Mouse (Mus musculus) erythroid progenitor cell, adult 5-6 weeks (primary cell): ENCODE results near the gene Hs3st4. TPM values are rescaled to one million over a fixed set of nuclear protein-coding genes. Genes with fewer than 3 reads are reported as not detected.

ENCODE experiments used
- ATAC-seq: replicated peaks from 2 replicates; pipeline ENCODE4 v1.8.0; 2016; ENCODE audit warnings: moderate number of reproducible peaks, mild to moderate bottlenecking, moderate TSS enrichment, inconsistent platforms; ENCODE audit not compliant: poor library complexity, low FRiP score, severe bottlenecking
- total RNA-seq, 2 experiments: library from RNA; stranded (forward) in 1 of 2; stranded (reverse) in 1 of 2; fragments of 150-400 nt in 1 of 2; fragments of 186-747, 209-891 nt in 1 of 2; gene quantifications; 2 replicates each; pipeline versions ENCODE4 v1.2.3 to v1.2.4; 2015 to 2017; ENCODE audit warnings: low replicate concordance in 2 of 2

The Hs3st4 gene
- total RNA-seq, 2 experiments from 2014 or later = not detected

DNA sequence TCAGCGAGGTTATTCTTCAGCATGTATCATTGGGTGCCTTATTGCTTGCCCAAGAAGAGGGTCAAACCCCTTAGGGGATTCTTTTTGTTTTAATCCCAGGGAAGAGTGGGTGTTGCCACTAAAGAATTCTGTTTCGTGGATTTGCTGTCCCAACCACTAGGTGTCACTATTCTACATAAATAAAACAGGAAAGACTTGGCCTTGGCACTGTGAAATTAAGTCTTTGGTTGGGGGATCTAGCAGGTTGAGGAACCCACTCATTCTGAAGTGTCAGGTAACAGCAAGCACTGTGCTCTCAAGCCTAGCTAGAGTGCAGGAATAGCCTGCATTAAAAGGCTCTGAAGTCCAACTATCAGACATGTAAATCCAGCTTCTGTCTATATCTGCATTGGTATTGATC is 146.3 kb downstream of the Hs3st4 start:
- no peak for ATAC-seq

DNA sequence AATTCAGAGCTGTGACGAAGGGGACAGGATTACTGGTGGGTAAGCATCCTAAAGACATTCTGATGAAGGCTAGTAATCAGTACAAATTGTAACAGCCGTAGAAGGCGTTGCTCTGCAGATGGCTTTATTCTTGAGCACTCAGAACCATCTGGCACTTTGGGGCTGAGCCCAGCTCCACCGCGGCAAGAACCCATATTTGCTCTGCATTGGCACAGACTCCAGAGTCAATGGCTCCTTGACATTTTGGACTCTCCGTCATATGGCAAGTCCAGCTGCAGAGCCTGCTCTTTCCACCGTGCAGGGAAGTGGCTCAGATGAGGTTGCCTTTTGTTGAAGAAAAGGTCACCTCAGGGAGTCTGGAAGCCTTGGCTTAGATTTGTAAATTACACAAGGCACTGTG is 148.6 kb downstream of the Hs3st4 start:
- ATAC-seq = no peak

DNA sequence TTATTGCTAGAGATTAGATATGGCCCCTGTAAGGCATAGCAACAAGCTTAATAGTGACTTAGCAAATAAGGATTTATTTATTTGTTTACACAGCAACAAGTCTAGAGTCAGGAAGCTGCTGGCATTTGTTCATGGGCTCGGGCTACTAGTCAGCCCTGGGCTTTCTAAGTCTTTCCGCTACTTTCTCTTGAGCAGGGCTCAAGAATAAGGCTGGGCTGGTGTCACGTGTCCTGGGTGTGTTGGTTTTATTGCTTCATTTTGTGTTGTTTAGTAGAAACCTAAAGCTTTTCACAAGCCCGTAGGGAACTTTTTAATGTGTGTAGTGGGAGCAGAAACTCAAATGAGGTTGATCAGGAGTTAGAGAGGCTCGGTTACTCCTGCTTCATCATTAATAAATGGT is 153.5 kb downstream of the Hs3st4 start:
- ATAC-seq = no peak

DNA sequence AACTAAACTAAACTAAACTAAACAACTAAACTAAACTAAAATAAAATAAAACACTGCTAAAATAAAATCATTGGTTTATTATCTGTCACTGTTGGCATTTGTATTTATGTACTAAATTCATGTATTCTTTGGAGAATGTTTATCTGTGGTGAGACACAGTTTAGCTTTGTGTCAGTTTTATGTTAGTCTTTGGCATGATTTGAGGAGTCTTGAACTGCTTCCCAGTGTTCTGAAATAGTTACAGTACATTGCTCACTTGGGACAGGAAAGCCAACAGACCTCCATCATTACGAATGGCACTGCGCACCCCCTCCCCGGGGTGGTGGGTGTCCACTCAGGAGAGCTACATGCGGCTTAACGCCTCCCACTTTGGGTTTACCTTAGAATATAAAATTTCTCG is 158.6 kb downstream of the Hs3st4 start:
- no peak for ATAC-seq

DNA sequence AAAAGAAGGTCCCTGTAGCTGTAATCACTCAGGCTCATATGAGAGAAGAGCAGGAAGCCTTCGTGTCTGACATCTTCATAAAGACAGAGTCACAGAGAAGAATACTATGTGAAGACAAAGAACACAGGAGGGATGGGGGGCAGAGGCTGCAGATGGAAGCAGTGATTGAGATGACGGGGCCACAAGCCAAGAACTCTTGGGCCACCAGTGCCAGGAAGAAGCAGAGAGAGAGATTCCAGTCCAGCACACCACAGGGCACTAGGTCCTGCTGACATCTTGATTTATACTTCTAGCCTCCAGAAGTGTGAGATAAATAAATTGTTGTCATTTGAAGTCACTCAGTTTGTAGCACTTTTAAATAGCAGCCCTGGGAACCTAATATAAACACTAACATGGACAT is 168.2 kb downstream of the Hs3st4 start:
- no peak for ATAC-seq

DNA sequence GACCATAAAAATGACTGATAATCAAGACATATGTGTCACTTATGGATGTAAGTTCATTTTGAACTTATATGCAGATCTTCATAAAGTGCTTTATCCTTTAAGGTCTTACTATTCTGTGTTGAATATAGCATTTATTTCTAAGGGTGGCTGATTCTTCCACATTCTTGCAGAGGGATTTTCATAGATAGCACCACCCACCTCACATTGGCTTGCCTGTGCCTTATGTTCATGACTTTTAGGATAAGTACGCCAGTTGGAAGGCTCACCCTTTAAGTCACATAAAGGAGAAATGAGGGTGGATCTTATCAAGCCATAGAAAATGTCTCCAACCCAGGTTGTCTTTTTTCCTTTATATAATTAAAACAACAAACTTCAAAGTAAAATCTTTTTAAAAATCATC is 180.6 kb downstream of the Hs3st4 start:
- no peak for ATAC-seq

DNA sequence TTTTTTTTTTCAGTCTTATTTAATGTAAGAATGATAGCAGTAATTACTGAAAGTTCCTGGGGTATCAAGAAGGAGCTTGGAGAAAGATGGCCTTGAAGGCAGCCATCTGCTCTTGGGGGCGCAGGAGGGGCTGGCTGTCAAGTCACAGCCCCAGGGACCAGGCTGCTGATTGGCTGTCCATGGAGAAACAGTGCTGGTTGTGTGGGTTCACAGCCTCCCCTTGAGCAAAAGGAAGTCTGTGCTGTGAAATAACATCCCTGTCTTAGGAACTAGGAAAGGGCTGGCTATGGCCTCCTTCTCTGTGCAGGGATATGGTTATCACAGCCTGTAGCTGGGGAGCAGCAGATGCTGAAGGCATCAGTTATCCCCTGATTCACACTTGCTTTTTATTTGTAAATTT is 183.6 kb downstream of the Hs3st4 start:
- ATAC-seq = no peak

DNA sequence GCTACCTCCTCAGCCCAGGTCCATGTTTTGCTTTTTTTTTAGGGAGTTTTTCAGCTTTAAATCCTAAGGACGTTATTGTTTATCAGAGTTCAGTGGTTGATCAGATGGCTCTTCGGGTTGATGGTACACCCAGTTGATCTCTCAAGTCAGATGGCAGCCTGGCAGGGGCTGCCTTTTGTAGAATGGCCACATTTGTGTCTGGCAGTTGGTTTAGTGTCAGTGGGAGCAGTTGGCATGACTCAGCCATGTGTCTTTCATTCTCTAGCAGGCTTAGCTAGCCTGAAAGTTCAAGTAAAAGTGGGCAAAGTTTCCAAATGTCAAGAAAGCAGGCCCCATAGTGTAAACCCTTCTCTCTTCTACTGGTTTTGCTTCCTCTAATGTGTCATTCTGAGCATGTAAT is 186.1 kb downstream of the Hs3st4 start:
- no peak for ATAC-seq

DNA sequence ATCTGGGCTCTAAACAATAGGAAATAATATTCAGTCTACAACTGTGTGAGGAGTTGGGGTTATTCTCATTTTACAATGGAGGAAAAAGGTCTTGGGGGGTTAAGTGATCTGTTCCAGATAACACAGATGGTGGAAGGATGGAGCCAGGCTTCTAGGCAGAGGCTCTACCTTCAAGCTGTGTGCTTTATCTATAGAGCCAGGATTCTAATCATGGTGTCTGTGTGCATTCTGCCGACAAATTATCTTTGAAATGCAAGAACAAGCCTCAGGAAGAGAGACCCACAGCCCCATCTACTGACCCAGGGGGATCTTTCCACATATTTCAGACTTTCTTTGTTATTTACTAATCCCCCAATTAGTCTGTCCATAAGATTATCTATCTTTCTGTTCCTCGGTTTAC is 187.3 kb downstream of the Hs3st4 start:
- ATAC-seq = no peak

DNA sequence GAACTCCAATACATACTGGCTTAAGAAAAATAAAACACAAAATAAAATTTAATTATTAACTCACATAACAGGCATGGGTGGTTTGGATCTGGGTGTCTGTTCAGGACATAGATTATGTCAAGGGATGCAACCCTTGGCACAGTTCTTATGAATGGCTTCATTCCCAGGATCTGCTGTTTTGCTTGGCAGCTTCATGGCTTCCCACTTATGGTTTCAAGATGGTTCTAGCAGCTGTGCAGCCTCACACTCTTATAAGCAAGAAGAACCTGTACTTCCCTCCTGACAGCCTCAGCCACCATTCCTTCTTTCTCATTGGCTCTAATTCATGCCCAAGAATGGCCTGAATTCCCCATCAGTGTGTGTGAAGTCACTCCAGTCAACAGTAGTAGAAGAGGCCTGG is 189.3 kb downstream of the Hs3st4 start:
- no peak for ATAC-seq

DNA sequence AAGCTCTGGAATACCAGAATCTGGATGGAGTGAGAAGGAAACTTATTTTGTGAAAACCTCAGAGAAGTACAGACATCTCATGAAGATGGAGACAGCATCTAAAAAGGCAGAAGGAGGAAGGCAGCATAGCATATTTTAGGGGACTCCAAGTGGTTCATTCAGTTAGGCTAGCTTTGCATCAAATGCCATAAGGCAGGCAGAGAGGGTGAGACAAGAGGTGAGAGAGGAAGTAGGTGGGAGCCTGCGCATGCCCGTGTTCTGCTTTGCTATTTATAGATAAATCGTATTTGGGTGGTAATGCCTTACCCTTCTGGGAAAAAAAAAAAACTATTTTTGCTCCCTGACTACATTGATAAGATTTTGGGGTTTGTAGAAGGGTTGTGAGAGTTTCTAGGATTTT is 198.3 kb downstream of the Hs3st4 start:
- no peak for ATAC-seq

DNA sequence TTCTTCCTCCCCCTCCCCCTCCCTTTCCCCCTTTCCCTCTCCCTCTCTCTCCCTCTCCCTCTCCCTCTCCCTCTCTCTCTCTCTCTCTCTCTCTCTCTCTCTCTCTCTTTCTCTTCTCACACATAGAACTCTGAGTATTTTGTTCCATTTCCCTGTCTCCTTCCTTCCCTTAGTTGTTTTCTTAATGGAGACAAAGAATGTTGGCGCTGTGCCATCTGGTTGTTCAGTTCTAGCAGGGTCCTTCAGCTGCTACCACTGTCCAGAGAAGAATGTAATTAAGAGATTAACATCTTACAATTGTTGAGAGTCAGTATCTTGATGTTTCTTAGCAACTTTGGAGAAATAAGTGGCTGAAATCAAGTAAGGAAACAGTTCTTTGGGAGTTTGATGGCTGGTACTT is 202.0 kb downstream of the Hs3st4 start:
- ATAC-seq = no peak

DNA sequence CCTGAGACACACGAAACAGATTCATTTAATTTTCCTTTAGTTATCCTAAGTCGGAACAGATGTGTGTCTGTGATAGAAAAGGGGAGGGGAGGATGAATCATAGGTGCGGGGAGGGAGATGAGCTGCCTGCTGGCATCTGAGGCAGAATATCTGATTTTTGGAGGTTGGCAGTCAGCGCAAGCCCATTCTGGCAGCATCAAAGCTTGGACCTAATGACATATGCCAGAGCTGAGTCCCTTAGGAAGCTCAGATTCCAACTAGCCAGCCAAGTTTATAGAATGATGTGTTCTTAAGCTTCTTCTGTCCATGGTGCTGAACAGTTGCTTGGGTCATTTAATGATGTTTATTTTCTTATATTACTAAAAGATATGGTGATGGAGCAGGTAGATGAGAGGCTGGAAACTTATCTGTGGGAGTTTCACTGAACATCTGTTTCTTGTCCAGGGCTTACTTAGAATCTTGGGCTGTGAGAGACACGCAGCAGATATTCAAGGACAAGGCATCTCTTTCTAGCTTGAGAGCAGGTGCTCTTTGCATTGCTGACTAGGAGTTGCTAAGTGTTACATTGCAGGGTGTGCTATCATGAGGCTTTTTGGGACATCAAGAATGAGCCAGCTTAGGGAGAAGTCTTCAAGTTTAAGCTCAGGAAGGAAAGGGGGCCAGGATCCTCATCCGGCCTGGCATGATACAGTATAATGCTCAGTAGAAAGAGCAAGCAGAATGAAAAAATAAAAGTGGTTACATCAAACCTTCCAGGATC is 216.3 kb downstream of the Hs3st4 start:
- no peak for ATAC-seq

DNA sequence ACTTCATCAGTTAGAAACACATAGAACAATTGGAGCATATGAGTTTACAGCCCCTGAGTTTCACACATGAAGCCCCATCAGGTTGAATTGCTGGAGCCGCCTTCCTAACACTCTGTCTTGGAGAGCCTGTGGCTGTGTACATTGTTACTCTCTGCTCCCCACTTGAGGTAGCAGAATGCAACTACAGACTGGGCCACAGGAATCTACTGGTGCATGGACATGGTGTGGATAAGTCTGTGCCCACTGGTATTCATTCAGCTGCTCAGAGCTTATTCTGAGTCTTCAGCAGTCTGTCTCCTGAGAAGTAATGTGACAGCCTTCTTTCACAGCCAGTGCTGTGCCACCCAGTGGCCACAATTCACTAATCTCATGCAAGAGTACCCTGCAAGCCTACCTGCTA is 234.3 kb downstream of the Hs3st4 start:
- ATAC-seq = no peak

DNA sequence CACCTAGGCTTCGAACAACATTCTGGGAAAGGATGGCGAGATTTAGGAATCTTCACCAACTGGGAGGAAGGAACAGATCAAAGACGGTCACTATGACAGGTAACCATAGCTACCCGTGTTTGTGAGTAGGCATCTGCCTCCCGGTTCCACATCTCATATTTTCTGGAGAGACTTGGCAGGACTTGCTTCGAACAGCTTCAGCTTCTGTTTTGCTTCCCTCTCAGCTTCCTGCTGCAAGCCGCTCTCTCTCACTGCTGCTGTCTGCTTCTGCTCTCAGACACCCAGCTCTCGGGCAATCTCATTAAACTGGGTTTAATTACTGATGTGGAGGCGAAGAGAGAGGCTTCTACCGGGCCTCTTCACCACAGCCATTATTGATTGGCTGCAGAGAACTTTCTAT is 237.9 kb downstream of the Hs3st4 start:
- ATAC-seq = no peak

DNA sequence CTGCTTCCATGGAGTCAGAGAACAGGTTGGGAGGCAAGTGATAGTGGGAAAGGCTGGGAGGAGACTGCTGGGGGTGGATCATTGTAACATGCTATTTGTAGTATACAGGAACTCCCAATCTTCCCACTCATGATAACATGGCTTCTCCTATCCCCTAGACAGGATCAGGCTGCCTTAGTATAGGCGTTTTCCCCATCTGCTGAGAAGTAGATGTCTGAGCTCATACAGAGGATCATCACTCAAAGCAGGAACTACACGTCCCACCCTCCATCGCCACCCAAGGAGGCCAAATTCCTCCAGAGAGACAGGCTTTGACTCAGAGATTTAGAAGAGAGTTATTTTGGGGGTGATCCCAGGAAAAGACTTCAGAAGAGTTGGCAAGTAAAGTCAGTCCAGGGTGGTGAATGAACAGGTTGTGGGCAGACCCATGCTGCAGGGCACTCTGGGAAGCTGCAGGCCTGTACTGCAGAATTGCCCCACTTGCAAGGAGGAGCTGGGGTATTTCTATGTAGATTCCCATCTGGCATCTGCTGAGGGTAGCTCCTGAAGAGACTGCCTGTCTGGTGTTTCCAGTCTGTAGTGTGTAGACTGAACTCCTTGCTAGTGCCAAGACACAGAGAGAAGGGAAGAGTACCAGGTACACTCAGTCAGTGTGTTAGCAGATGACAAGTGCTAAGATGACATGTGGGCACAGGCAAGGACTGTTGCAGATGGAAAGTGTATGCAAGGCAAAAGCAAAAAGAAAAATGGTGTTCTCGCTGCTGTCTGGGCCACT is 255.4 kb downstream of the Hs3st4 start:
- no peak for ATAC-seq

DNA sequence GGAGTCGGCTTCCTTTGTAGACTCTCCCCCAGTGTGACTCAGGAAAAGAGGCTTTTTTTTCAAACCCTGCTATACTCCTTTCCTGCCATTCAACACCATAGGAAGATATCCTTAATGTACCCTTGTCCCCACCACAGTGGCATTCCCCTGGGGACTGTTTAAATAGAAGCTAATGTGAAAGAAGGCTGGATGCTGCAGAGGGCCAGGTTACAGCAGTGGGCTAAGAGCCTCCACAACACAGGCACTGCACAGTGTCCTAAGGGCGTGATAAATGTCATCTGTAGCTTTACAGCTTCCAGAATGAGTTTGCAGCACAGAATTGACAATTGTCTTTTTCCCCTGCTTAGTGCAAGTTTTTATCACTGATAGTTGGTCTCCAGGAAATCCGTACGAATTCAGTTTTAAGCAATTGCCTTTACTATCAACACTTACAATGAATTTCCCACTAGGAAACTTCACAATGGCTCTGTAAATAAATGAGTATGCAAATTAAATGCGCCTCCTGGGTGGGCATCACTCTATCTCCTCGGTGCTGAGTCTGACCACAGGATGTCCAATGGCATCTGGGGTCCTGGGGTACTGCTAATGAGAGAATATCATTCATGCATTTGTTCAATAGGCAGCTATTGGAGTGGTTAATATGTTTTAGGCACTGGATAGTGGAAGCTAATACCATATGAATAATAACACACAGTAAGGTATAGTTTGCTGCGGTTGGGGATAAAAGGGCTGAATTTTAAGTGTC is 257.4 kb downstream of the Hs3st4 start:
- ATAC-seq = no peak

DNA sequence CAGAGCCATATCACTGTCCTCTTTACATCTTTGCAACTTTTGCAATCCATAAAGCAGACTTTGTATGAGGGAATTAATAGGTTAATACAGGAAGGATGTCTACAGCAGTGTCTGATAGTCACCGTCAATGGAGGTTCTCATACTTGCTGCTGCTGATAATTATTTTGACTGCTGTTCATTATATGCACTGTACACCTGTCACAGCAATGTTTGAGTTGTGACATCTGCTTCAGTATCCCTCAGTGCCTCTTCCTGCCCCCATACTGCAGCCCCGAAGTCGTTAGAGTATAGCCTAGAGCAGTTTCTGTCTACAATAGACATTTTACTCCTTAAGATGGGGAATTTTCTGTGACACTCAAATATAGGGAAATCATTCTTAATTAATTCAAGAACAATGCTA is 267.2 kb downstream of the Hs3st4 start:
- ATAC-seq = no peak

DNA sequence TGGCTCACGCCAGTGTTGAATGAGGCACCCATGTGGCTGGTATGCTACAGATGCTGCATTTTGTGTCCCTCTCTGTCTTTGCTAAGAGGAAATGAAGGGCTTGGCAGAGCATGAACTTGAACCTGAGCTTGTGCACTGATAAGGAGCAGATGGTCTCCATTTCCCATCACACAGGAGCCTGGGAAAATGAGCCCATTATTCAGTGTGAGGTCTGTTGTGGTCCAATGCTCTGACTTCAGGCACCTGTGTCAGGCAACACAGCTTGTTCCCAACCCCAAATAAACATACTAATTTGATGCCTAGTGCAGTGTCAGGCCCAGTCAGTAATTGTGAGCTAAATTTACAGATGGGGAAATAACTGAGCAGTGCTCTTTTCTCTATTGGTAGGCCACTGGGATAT is 267.9 kb downstream of the Hs3st4 start:
- no peak for ATAC-seq

DNA sequence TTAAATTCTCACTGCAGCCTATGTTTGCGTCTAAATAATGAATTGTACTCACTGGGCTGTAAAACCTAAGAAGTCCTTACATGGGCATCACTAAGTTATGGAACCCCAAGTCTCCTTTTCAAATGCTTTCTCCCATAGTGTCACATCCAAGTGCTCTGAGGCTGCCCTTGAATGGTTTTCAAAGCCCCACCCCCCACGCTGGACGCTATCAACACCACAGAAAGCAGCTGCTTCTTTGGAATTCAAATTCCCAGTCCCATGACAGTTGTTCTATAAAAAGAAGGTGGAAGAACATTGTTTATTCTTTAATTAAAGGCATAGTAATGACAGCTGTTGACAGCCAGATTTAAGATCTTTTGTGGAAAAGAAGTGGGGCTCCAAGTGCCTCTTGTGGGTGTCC is 275.8 kb downstream of the Hs3st4 start:
- ATAC-seq = no peak

DNA sequence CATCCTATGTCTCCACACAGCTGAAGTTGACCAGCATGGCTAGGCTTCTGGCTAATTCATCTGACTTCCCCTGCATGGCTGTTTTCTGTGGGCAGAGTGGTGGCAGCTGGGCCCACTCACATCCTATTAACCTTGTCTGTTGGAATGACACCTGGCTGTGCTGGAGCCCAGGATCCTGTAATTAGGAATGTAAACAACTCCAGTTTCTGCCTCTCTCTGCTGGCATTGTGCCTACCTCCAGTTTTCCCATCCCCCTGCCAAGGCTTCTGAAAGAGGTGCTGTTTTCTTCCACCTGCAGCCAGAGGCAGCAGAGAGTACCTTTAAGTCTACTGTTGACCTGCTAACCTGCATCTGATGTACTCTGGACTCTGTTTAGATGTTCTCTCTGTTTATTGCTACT is 288.1 kb downstream of the Hs3st4 start:
- ATAC-seq = no peak
